Mouse (Mus musculus): ENCODE results near the gene Ccdc174. TPM values are rescaled to one million over a fixed set of nuclear protein-coding genes. Genes with fewer than 3 reads are reported as not detected.
A peak's percentile ranks its signal among the peaks of the same experiment; 100 is the strongest.

The Ccdc174 gene
- polyA plus RNA-seq, 1 experiment from 2014 or later = 38.6 TPM

DNA sequence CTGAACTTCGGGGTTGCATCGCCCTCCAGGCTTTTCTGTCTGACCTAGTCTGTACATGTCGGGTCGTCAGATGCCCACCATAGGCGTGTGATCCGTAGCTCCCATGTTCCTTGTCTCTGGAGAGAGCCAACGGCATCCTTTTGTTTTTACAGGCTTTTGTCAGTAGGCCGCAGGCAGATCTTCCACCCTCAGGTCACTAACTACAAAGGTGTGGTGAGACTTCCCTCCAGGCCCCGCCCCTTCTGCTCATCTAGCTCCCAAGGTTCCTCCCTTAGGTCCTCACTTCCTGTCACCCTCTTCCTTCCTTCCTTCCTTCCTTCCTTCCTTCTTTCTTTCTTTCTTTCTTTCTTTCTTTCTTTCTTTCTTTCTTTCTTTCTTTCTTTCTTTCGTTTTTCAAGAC, 36.2 kb downstream of the Ccdc174 start:
- Histone ChIP-seq H3K9me3 (replicated peaks; ENCODE audit: low read length) (no peaks in the 10 kb centered on the region), H3K4me1 (replicated peaks; ENCODE audit: insufficient read depth, low read length) (no peaks in the 10 kb centered on the region), H3K27me3 (ENCODE audit: insufficient read depth, low read length) (no peaks in the 10 kb centered on the region), H3K9ac (ENCODE audit: low read depth, low read length) (no peak overlapping the region), H3K4me3 (replicated peaks; ENCODE audit: low read depth, low read length) (no peak overlapping the region), H3K27ac (no peak overlapping the region), H3K36me3 (ENCODE audit: insufficient read depth, low read length) (no peaks in the 10 kb centered on the region), H3K4me2 (ENCODE audit: low read length) (no peak overlapping the region)
- ATAC-seq (replicated peaks; ENCODE audit: low FRiP score, low read depth) (no peak), DNase-seq (ENCODE audit: low spot score) (no peak)
- WGBS = 85% methylated on average over 10 of the region's 10 CpGs
- no peak for TF ChIP-seq CTCF (IDR thresholded peaks at IDR 0.05; ENCODE audit: low read depth)

GRCm38 (mm10) chr6:91917286-91917685, 39.4 kb downstream of the Ccdc174 start:
- 13% methylated on average over 4 of the region's 4 CpGs for WGBS
- Histone ChIP-seq H3K4me3 (replicated peaks; ENCODE audit: low read depth, low read length) (no peak overlapping the region), H3K4me1 (replicated peaks; ENCODE audit: insufficient read depth, low read length) (no peaks in the 10 kb centered on the region), H3K27me3 (ENCODE audit: insufficient read depth, low read length) (no peaks in the 10 kb centered on the region), H3K9ac (ENCODE audit: low read depth, low read length) (no peak overlapping the region), H3K4me2 (ENCODE audit: low read length) (no peak overlapping the region), H3K27ac (no peak overlapping the region), H3K36me3 (ENCODE audit: insufficient read depth, low read length) (no peaks in the 10 kb centered on the region), H3K9me3 (replicated peaks; ENCODE audit: low read length) (no peaks in the 10 kb centered on the region)
- DNase-seq (ENCODE audit: low spot score) (peak; percentile 10), ATAC-seq (replicated peaks; ENCODE audit: low FRiP score, low read depth) (no peak)
- no peak for TF ChIP-seq CTCF (IDR thresholded peaks at IDR 0.05; ENCODE audit: low read depth)

- no peaks in the 10 kb centered on the region for H3K9me3 ChIP-seq (replicated peaks; ENCODE audit: low read length)
- H3K4me3 ChIP-seq (replicated peaks; ENCODE audit: low read depth, low read length) = no peak overlapping the region
- DNase-seq (ENCODE audit: low spot score) (no peak), ATAC-seq (replicated peaks; ENCODE audit: low FRiP score, low read depth) (no peak)
- no peaks in the 10 kb centered on the region for H3K4me1 ChIP-seq (replicated peaks; ENCODE audit: insufficient read depth, low read length)
- 83% methylated on average over 11 of the region's 11 CpGs for WGBS
- H3K9ac ChIP-seq (ENCODE audit: low read depth, low read length) = no peak overlapping the region
- no peak for TF ChIP-seq CTCF (IDR thresholded peaks at IDR 0.05; ENCODE audit: low read depth)
- no peak overlapping the region for H3K27ac ChIP-seq
- no peak overlapping the region for H3K4me2 ChIP-seq (ENCODE audit: low read length)
- no peaks in the 10 kb centered on the region for H3K27me3 ChIP-seq (ENCODE audit: insufficient read depth, low read length)
- no peaks in the 10 kb centered on the region for H3K36me3 ChIP-seq (ENCODE audit: insufficient read depth, low read length)
Measured at GRCm38 (mm10) chr6:91917716-91918115, 39.9 kb downstream of the Ccdc174 start.

DNA sequence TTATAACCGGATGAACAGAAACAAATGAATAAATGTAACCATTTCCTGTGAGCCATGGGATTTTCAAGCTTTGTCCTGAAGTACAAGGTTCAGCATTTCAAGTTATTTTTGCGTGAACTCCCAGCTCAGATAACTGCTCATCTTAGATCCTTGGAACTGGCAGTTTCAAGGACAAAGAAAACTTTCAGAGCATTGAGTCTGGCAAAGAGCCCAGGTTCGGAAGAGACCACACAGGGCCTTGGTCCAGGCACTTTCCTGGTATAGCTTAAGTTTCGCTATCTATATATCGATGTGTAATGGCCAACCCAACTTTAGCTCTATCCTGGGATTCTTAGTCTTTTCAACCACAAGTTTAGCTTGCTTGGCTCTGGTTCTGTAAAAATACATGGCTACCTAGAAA, 53.4 kb downstream of the Ccdc174 start:
- peak; percentile 16 for DNase-seq (ENCODE audit: low spot score)
- Histone ChIP-seq H3K27ac (no peak overlapping the region; the same call in 1 of the 2 replicates), H3K4me1 (replicated peaks; ENCODE audit: insufficient read depth, low read length) (no peaks in the 10 kb centered on the region), H3K9me3 (replicated peaks; ENCODE audit: low read length) (no peaks in the 10 kb centered on the region), H3K4me2 (ENCODE audit: low read length) (no peak overlapping the region), H3K4me3 (replicated peaks; ENCODE audit: low read depth, low read length) (no peak overlapping the region), H3K9ac (ENCODE audit: low read depth, low read length) (no peak overlapping the region), H3K27me3 (ENCODE audit: insufficient read depth, low read length) (no peaks in the 10 kb centered on the region), H3K36me3 (ENCODE audit: insufficient read depth, low read length) (no peaks in the 10 kb centered on the region)
- 65% methylated on average over 5 of the region's 5 CpGs for WGBS
- ATAC-seq (replicated peaks; ENCODE audit: low FRiP score, low read depth) = no peak
- TF ChIP-seq CTCF (IDR thresholded peaks at IDR 0.05; ENCODE audit: low read depth) = no peak

- no peak overlapping the region for H3K9ac ChIP-seq (ENCODE audit: low read depth, low read length)
- TF ChIP-seq CTCF (IDR thresholded peaks at IDR 0.05; ENCODE audit: low read depth) = peak; percentile 21; the same call in 1 of the 2 replicates
- H3K4me2 ChIP-seq (ENCODE audit: low read length) = no peak overlapping the region
- H3K27me3 ChIP-seq (ENCODE audit: insufficient read depth, low read length) = no peaks in the 10 kb centered on the region
- no peaks in the 10 kb centered on the region for H3K36me3 ChIP-seq (ENCODE audit: insufficient read depth, low read length)
- H3K9me3 ChIP-seq (replicated peaks; ENCODE audit: low read length) = no peaks in the 10 kb centered on the region
- H3K4me1 ChIP-seq (replicated peaks; ENCODE audit: insufficient read depth, low read length) = peaks cover 4% of the 10 kb centered on the region; the same call in 1 of the 2 replicates
- DNase-seq (ENCODE audit: low spot score) (no peak), ATAC-seq (replicated peaks; ENCODE audit: low FRiP score, low read depth) (no peak)
- 41% methylated on average over 4 of the region's 4 CpGs for WGBS
- H3K4me3 ChIP-seq (replicated peaks; ENCODE audit: low read depth, low read length) = no peak overlapping the region
- H3K27ac ChIP-seq = no peak overlapping the region
Measured at GRCm38 (mm10) chr6:91938491-91938890, 60.6 kb downstream of the Ccdc174 start.

GRCm38 (mm10) chr6:91948426-91948825, 70.6 kb downstream of the Ccdc174 start:
- no peaks in the 10 kb centered on the region for H3K9me3 ChIP-seq (replicated peaks; ENCODE audit: low read length)
- no peak overlapping the region for H3K4me3 ChIP-seq (replicated peaks; ENCODE audit: low read depth, low read length)
- H3K9ac ChIP-seq (ENCODE audit: low read depth, low read length) = no peak overlapping the region
- DNase-seq (ENCODE audit: low spot score) (no peak), ATAC-seq (replicated peaks; ENCODE audit: low FRiP score, low read depth) (no peak)
- TF ChIP-seq CTCF (IDR thresholded peaks at IDR 0.05; ENCODE audit: low read depth) = no peak
- no peak overlapping the region for H3K4me2 ChIP-seq (ENCODE audit: low read length)
- no peaks in the 10 kb centered on the region for H3K36me3 ChIP-seq (ENCODE audit: insufficient read depth, low read length)
- H3K27ac ChIP-seq = no peak overlapping the region
- H3K4me1 ChIP-seq (replicated peaks; ENCODE audit: insufficient read depth, low read length) = no peaks in the 10 kb centered on the region
- no peaks in the 10 kb centered on the region for H3K27me3 ChIP-seq (ENCODE audit: insufficient read depth, low read length)
- 51% methylated on average over 2 of the region's 2 CpGs for WGBS

Other genes starting within 250 kb of the Ccdc174 start
- 106 and 121 TPM in 2 replicates for gene Slc6a6, start 194.0 kb upstream of the Ccdc174 start, polyA plus RNA-seq (2015; fragmentation: Nextera tagmentation; extraction: Ambion mirVana)
- gene Grip2, start 50.8 kb upstream of the Ccdc174 start, polyA plus RNA-seq (2015; fragmentation: Nextera tagmentation; extraction: Ambion mirVana) = 0.68 and 0.72 TPM in 2 replicates
- 0.06 and 0.21 TPM in 2 replicates for gene 4930590J08Rik, start 24.8 kb downstream of the Ccdc174 start, polyA plus RNA-seq (2015; fragmentation: Nextera tagmentation; extraction: Ambion mirVana)
- 11.9 and 12.5 TPM in 2 replicates for gene Fgd5, start 100.8 kb downstream of the Ccdc174 start, polyA plus RNA-seq (2015; fragmentation: Nextera tagmentation; extraction: Ambion mirVana)
- gene Nr2c2, start 213.3 kb downstream of the Ccdc174 start, polyA plus RNA-seq (2015; fragmentation: Nextera tagmentation; extraction: Ambion mirVana) = 13.9 and 14.1 TPM in 2 replicates